Mouse (Mus musculus) liver, adult 2 months (tissue): Measurements from ENCODE around the gene Usp48.

Experiments
- CTCF ChIP-seq: fragments of 200-500 bp; IDR thresholded peaks from 2 replicates; pipeline ENCODE4 v1.5.1; 2011; ENCODE audit warnings: low read depth, low read length, control low read depth
- POLR2A ChIP-seq: fragments of 200-500 bp; IDR thresholded peaks from 2 replicates; pipeline ENCODE4 v1.6.1; 2011; ENCODE audit warnings: low read length, control low read depth; ENCODE audit not compliant: insufficient read depth; ENCODE audit errors: extremely low read depth

DNA sequence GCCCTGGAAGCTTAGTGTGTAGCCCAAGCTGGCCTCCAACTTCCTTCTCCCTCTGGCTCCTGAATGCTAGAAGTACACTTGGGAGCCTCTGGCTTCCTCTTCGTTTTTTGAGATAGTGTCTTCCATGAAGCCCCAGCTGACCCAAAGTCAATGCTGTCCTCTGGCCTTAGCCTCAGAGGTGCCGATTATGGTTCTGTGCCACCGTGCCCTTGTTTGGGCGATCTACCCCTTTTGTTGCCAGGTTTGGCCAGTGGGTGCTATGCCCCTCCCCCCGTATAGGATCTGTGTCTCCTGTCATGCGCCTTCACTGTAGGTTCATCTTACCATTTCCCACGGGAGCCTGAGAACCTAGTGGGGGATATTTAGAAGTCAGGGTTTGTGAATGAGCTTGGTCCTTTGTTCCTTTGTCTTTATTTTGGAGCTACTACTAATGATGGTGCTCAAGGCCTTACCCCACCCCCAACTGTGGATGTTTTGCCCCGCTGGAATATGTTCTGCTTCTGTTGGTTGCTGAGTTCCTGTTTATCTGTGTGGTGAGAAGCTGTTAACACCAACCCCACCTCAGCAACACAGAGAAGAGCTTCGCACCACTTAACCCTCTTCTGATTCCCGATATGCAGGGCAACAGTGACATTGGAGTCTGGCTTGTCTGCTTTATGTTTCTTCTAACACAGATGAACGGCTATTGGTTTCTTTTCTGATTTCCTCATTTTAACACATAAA is 10.1 kb downstream of the Usp48 start:
- TF ChIP-seq CTCF = no peak
- TF ChIP-seq POLR2A = no peak
